Mouse (Mus musculus) myocyte (in vitro differentiated cells): ENCODE data around the gene Aacs.

ENCODE experiments used
- E2F4 ChIP-seq: IDR thresholded peaks from one replicate; pipeline ENCODE4 v1.6.1; 2011; ENCODE audit warnings: mild to moderate bottlenecking, control low read depth, moderate library complexity; ENCODE audit not compliant: insufficient read depth
- MAX ChIP-seq: IDR thresholded peaks from one replicate; pipeline ENCODE4 v1.6.1; 2011; ENCODE audit warnings: low read depth, mild to moderate bottlenecking, control low read depth
- POLR2A ChIP-seq: IDR thresholded peaks from one replicate; pipeline ENCODE4 v1.6.1; 2011; ENCODE audit warnings: low read depth, mild to moderate bottlenecking, control low read depth, moderate library complexity; ENCODE audit not compliant: insufficient read length
- SRF ChIP-seq: IDR thresholded peaks from one replicate; pipeline ENCODE4 v1.6.1; 2011; ENCODE audit warnings: low read depth; ENCODE audit not compliant: control insufficient read depth, insufficient read length
- TCF12 ChIP-seq: IDR thresholded peaks from one replicate; pipeline ENCODE4 v1.6.1; 2011; ENCODE audit warnings: mild to moderate bottlenecking, control low read depth; ENCODE audit not compliant: poor library complexity, insufficient read depth, severe bottlenecking

DNA sequence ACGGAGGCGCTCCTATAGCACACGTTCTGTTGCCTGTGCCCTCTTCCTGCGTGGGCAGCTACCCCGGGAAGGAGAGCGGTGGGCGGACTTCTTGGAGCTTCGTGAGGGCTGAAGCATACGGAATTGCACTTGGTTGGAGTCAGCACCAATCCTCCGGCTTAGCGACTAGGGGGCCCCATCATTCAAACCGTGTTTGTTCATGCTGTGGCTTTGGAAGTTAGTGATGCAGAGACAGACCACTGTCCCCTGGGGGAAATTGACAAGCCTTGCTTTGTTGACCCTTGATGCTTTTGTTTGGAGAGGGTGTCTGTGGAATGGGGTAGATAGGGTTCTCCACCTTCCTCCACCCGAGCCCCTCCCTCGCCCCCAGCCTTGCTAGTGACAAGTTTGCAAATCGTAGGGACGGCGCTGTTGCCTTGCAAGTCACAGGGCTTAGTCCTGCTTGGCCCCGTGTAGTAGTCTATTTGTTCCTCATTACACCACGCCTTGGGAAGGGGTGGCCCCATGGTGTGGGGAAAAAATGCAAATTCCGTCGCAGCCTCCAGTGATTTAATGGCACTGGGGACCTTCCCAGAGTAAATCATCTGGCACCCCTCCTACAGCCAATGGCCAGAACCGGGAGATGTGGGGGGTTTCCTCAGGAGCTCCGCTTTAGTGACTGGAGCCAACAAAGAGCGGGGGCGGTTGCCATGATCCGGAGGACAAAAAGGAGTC, 59.2 kb downstream of the Aacs start:
- TF ChIP-seq E2F4 = no peak
- TF ChIP-seq SRF = no peak
- no peak for TF ChIP-seq POLR2A
- TF ChIP-seq TCF12 = no peak
- TF ChIP-seq MAX = no peak
